Mouse (Mus musculus): ENCODE measurements around the gene Rab11fip4.

DNA sequence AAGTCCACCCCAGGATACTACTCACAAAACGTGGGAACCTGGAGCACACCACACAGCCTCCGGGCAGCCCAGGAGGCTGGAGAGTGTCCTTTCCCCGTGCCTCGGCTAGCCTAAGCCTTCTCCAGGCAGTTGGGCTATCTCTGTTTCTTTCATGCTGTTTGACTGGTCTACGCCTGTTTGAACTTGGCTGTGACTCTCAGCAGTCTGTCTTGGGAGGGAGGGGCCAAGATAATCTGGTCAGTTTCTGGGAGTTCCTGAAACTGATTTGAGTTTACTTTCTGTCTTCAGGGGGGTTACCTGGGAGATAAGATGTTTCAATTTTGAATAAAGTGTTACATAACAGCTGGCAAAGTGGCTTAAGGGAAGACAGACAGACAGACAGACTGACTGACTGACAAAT is 88.9 kb downstream of the Rab11fip4 start:
- no peak for TF ChIP-seq CTCF (IDR thresholded peaks at IDR 0.05; ENCODE audit: borderline replicate concordance, insufficient read depth, low read length)
- no peak for TF ChIP-seq POLR2A (IDR thresholded peaks at IDR 0.05; ENCODE audit: low read depth, low read length)

All from embryonic fibroblast, embryonic 13.5 days (primary cell).